Mouse (Mus musculus) limb, embryonic 14.5 days (tissue): ENCODE measurements around the gene Pcnx2. TPM values are rescaled to one million over a fixed set of nuclear protein-coding genes. Genes with fewer than 3 reads are reported as not detected.

Source experiments
- ATAC-seq: fragments of 200-750 bp; cut with Nextera tagmentation; 2 replicates; pipeline ENCODE4 v1.8.0; 2017; ENCODE audit warnings: low read depth, moderate number of reproducible peaks, moderate TSS enrichment; ENCODE audit not compliant: low FRiP score
- DNase-seq: peaks from one replicate; pipeline ENCODE4 v3.0.0-alpha.2; 2015; ENCODE audit warnings: low spot score
- H3K27ac ChIP-seq: fragments of 300-500 bp; sonication (generic); replicated peaks from 2 replicates; pipeline ENCODE4 v1.5.1; 2014; ENCODE audit warnings: low read depth, mild to moderate bottlenecking, low read length, moderate library complexity, mixed read lengths
- H3K27me3 ChIP-seq: fragments of 300-500 bp; sonication (generic); 2 replicates; pipeline ENCODE4 v1.6.1; 2014; ENCODE audit warnings: low read length, mixed read lengths; ENCODE audit not compliant: control insufficient read depth, insufficient read depth
- H3K36me3 ChIP-seq: fragments of 300-500 bp; sonication (generic); 2 replicates; pipeline ENCODE4 v1.6.1; 2014; ENCODE audit warnings: mild to moderate bottlenecking, low read length, moderate library complexity, mixed read lengths; ENCODE audit not compliant: control insufficient read depth, insufficient read depth
- H3K4me1 ChIP-seq: fragments of 300-500 bp; sonication (generic); 2 replicates; pipeline ENCODE4 v1.6.1; 2014; ENCODE audit warnings: antibody characterized with exemption, low read length, mixed read lengths; ENCODE audit not compliant: control insufficient read depth, insufficient read depth
- H3K4me2 ChIP-seq: fragments of 300-500 bp; sonication (generic); replicated peaks from 2 replicates; pipeline ENCODE4 v1.6.1; 2014; ENCODE audit warnings: low read depth, mild to moderate bottlenecking, low read length, moderate library complexity; ENCODE audit not compliant: severe bottlenecking
- H3K4me3 ChIP-seq: fragments of 300-500 bp; sonication (generic); replicated peaks from 2 replicates; pipeline ENCODE4 v1.5.1; 2014; ENCODE audit warnings: low read length
- H3K9ac ChIP-seq: fragments of 300-500 bp; sonication (generic); 2 replicates; pipeline ENCODE4 v1.6.1; 2014; ENCODE audit warnings: mild to moderate bottlenecking, low read depth, low read length, moderate library complexity; ENCODE audit not compliant: severe bottlenecking
- H3K9me3 ChIP-seq: fragments of 300-500 bp; sonication (generic); 2 replicates; pipeline ENCODE4 v1.6.1; 2016; ENCODE audit warnings: low read length; ENCODE audit not compliant: control insufficient read depth
- POLR2A ChIP-seq: fragments of 200-500 bp; IDR thresholded peaks from 2 replicates; pipeline ENCODE4 v1.8.0; 2012; ENCODE audit warnings: inconsistent platforms, mild to moderate bottlenecking, moderate library complexity, borderline replicate concordance; ENCODE audit not compliant: insufficient read depth, insufficient read length; ENCODE audit errors: extremely low read depth
- WGBS: fragments of 180-500 bp; shearing (Covaris S2); extraction: QIAGEN DNeasy Blood & Tissue Kit; methylation state at CpG from one replicate; pipeline ENCODE4 v1.1.7; 2014; 5-methylcytosine and 5-hydroxymethylcytosine counted together
- polyA plus RNA-seq, 2 experiments: library from polyadenylated mRNA; depleted of rRNA in 1 of 2; stranded (reverse) in 1 of 2; unstranded in 1 of 2; fragments of >200 nt; fragmentation: Nextera tagmentation in 1 of 2; extraction: Ambion mirVana in 1 of 2; gene quantifications; 2 replicates each; pipeline versions ENCODE4 v1.2.1 to v1.2.3; 2012 to 2014

Pcnx2 gene
- polyA plus RNA-seq, 2 experiments, result 0.15 to 0.33 TPM

- DNase-seq, result peak; percentile 31
- Histone ChIP-seq H3K4me2 (no peak overlapping the region), H3K4me1 (peaks cover 17% of the 10 kb centered on the region), H3K36me3 (no peaks in the 10 kb centered on the region), H3K9ac (no peak overlapping the region), H3K4me3 (no peak overlapping the region), H3K27ac (no peak overlapping the region), H3K9me3 (no peaks in the 10 kb centered on the region), H3K27me3 (no peaks in the 10 kb centered on the region)
- ATAC-seq, result no peak
- TF ChIP-seq POLR2A, result no peak
- WGBS, result 39% methylated on average over 8 of the region's 8 CpGs
Observed at GRCm38 (mm10) chr8:125750846-125751245, 147.3 kb downstream of the Pcnx2 start.

- H3K4me3 ChIP-seq, result no peak overlapping the region
- no peak overlapping the region for H3K4me2 ChIP-seq
- ATAC-seq (no peak), DNase-seq (no peak)
- TF ChIP-seq POLR2A, result no peak
- 62% methylated on average over 8 of the region's 8 CpGs for WGBS
- H3K9me3 ChIP-seq, result no peaks in the 10 kb centered on the region
- peaks cover 17% of the 10 kb centered on the region for H3K4me1 ChIP-seq
- no peaks in the 10 kb centered on the region for H3K27me3 ChIP-seq
- 0 out of 2 replicates have a peak overlapping the region, but pooled peaks have one; percentile 13 for H3K27ac ChIP-seq
- H3K36me3 ChIP-seq, result no peaks in the 10 kb centered on the region
- H3K9ac ChIP-seq, result no peak overlapping the region
Observed at GRCm38 (mm10) chr8:125747390-125747789, 150.7 kb downstream of the Pcnx2 start.

GRCm38 (mm10) chr8:125744914-125745576 lies 153.1 kb downstream of the Pcnx2 start:
- DNase-seq (no peak), ATAC-seq (no peak)
- Histone ChIP-seq H3K27ac (no peak overlapping the region), H3K36me3 (0 out of 2 replicates have a peak, but pooled peaks cover 6% of the 10 kb centered on the region), H3K9me3 (no peaks in the 10 kb centered on the region), H3K4me3 (no peak overlapping the region), H3K9ac (no peak overlapping the region), H3K4me2 (no peak overlapping the region), H3K27me3 (no peaks in the 10 kb centered on the region), H3K4me1 (peaks cover 4% of the 10 kb centered on the region; the same call in 1 of the 2 replicates)
- WGBS, result 83% methylated on average over 10 of the region's 10 CpGs
- no peak for TF ChIP-seq POLR2A

- Histone ChIP-seq H3K4me3 (no peak overlapping the region), H3K4me1 (no peaks in the 10 kb centered on the region), H3K4me2 (no peak overlapping the region), H3K9ac (no peak overlapping the region), H3K27ac (no peak overlapping the region), H3K36me3 (0 out of 2 replicates have a peak, but pooled peaks cover 7% of the 10 kb centered on the region), H3K27me3 (no peaks in the 10 kb centered on the region), H3K9me3 (no peaks in the 10 kb centered on the region)
- no peak for DNase-seq
- TF ChIP-seq POLR2A, result no peak
- 79% methylated on average over 8 of the region's 8 CpGs for WGBS
- ATAC-seq, result no peak
Observed at GRCm38 (mm10) chr8:125742406-125742805, 155.7 kb downstream of the Pcnx2 start.

GRCm38 (mm10) chr8:125741855-125742254 lies 156.3 kb downstream of the Pcnx2 start:
- 50% methylated on average over 2 of the region's 2 CpGs for WGBS

More at GRCm38 (mm10) chr8:125741855-125742254, 156.3 kb downstream of the Pcnx2 start:
- no peak overlapping the region for H3K4me2 ChIP-seq
- no peak overlapping the region for H3K27ac ChIP-seq
- no peaks in the 10 kb centered on the region for H3K9me3 ChIP-seq
- 0 out of 2 replicates have a peak, but pooled peaks cover 7% of the 10 kb centered on the region for H3K36me3 ChIP-seq
- no peak overlapping the region for H3K4me3 ChIP-seq
- DNase-seq, result no peak
- no peak for ATAC-seq
- no peak for TF ChIP-seq POLR2A
- H3K4me1 ChIP-seq, result no peaks in the 10 kb centered on the region
- no peak overlapping the region for H3K9ac ChIP-seq
- no peaks in the 10 kb centered on the region for H3K27me3 ChIP-seq
